Mouse (Mus musculus): ENCODE measurements around the gene Chic2. TPM values are rescaled to one million over a fixed set of nuclear protein-coding genes. Genes with fewer than 3 reads are reported as not detected.

Gene Chic2
- polyA plus RNA-seq, 1 experiment from 2014 or later = 30.2 TPM

DNA sequence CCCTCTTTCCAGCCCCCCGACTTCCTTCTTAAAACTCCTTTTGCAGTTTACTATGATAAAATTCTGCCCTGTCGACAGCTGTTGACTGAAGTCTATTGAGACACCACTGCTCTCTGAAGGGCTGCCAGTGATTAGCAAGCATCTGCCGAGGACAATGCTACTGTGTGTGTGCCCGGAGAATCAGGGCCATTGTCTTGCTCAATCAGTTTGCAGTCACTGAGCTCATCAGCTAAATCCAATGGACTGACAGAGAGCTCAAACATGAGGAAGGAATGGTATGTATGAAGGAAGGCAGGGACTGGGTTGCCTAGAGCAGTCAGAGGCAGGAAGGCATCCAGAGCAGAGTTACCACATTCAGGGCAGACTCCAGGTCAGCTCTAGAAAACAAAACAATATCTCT is 18.6 kb upstream of the Chic2 start:
- no peak overlapping the region for H3K9ac ChIP-seq (replicated peaks)
- no peak for ATAC-seq (ENCODE audit: low FRiP score)
- H3K9me3 ChIP-seq (replicated peaks) = no peaks in the 10 kb centered on the region
- no peak overlapping the region for H3K27ac ChIP-seq (replicated peaks)
- no peaks in the 10 kb centered on the region for H3K36me3 ChIP-seq
- no peak overlapping the region for H3K4me3 ChIP-seq (replicated peaks)
- peaks cover 10% of the 10 kb centered on the region for H3K4me1 ChIP-seq
- H3K4me2 ChIP-seq = no peak overlapping the region
- H3K27me3 ChIP-seq (replicated peaks) = peaks cover 46% of the 10 kb centered on the region
- WGBS = 32% methylated on average over 4 of the region's 4 CpGs

GRCm38 (mm10) chr5:75051109-75051508 is 6.5 kb upstream of the Chic2 start:
- Histone ChIP-seq H3K4me1 (no peaks in the 10 kb centered on the region), H3K9ac (replicated peaks) (no peak overlapping the region), H3K27me3 (replicated peaks) (0 out of 2 replicates have a peak, but pooled peaks cover 8% of the 10 kb centered on the region), H3K9me3 (replicated peaks) (no peaks in the 10 kb centered on the region), H3K4me3 (replicated peaks) (no peak overlapping the region), H3K36me3 (no peaks in the 10 kb centered on the region), H3K4me2 (no peak overlapping the region), H3K27ac (replicated peaks) (no peak overlapping the region)
- 82% methylated on average over 4 of the region's 4 CpGs for WGBS
- no peak for ATAC-seq (ENCODE audit: low FRiP score)

GRCm38 (mm10) chr5:75046681-75047321 is 2.2 kb upstream of the Chic2 start:
- 64% methylated on average over 15 of the region's 15 CpGs for WGBS
- no peak overlapping the region for H3K9ac ChIP-seq (replicated peaks)
- no peak for ATAC-seq (ENCODE audit: low FRiP score)
- no peak overlapping the region for H3K4me2 ChIP-seq
- no peaks in the 10 kb centered on the region for H3K36me3 ChIP-seq
- H3K27me3 ChIP-seq (replicated peaks) = 0 out of 2 replicates have a peak, but pooled peaks cover 8% of the 10 kb centered on the region
- peaks cover 15% of the 10 kb centered on the region for H3K4me1 ChIP-seq
- no peak overlapping the region for H3K27ac ChIP-seq (replicated peaks)
- no peak overlapping the region for H3K4me3 ChIP-seq (replicated peaks)
- H3K9me3 ChIP-seq (replicated peaks) = no peaks in the 10 kb centered on the region

- Histone ChIP-seq H3K27me3 (replicated peaks) (0 out of 2 replicates have a peak, but pooled peaks cover 4% of the 10 kb centered on the region), H3K4me1 (peaks cover 17% of the 10 kb centered on the region), H3K27ac (replicated peaks) (no peak overlapping the region), H3K4me3 (replicated peaks) (no peak overlapping the region), H3K4me2 (no peak overlapping the region), H3K9me3 (replicated peaks) (no peaks in the 10 kb centered on the region), H3K9ac (replicated peaks) (no peak overlapping the region), H3K36me3 (no peaks in the 10 kb centered on the region)
- no peak for ATAC-seq (ENCODE audit: low FRiP score)
- WGBS = 95% methylated on average over 7 of the region's 7 CpGs
Measured at GRCm38 (mm10) chr5:75045371-75045770, 797 bp upstream of the Chic2 start.

- no peaks in the 10 kb centered on the region for H3K9me3 ChIP-seq (replicated peaks)
- peak overlapping the region; percentile 97 for H3K4me3 ChIP-seq (replicated peaks)
- no peaks in the 10 kb centered on the region for H3K36me3 ChIP-seq
- WGBS = 0% methylated on average over 32 of the region's 36 CpGs
- H3K27me3 ChIP-seq (replicated peaks) = 0 out of 2 replicates have a peak, but pooled peaks cover 4% of the 10 kb centered on the region
- H3K9ac ChIP-seq (replicated peaks) = peak overlapping the region; percentile 99
- peak; percentile 87 for ATAC-seq (ENCODE audit: low FRiP score)
- H3K27ac ChIP-seq (replicated peaks) = peak overlapping the region; percentile 91
- peaks cover 17% of the 10 kb centered on the region for H3K4me1 ChIP-seq
- H3K4me2 ChIP-seq = peak overlapping the region; percentile 83
Measured at GRCm38 (mm10) chr5:75043621-75044301, 813 bp downstream of the Chic2 start.

DNA sequence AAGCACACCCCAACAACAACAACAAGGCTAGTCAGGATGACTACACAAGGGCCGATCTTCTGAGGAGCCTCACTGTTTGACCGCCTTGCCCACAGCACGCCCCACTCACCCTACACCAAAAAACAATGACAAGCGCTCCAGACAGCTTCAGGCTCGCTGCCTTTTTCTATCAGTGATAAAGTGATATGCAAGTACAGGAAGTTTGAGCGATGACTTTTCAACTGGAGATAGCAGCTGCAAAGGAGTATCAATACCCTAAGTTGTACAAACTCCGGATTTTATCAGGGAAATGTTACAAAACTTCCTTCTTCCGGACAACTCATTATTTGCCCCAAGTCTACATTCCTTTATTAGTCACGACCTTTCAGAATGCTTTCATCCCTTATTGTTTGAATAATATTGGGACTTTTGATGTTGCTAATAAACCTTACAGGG is 1.5 kb downstream of the Chic2 start:
- 52% methylated on average over 9 of the region's 9 CpGs for WGBS
- Histone ChIP-seq H3K9ac (replicated peaks) (peak overlapping the region; percentile 18; the same call in 1 of the 2 replicates), H3K36me3 (no peaks in the 10 kb centered on the region), H3K4me2 (peak overlapping the region; percentile 83), H3K27ac (replicated peaks) (no peak overlapping the region), H3K27me3 (replicated peaks) (no peaks in the 10 kb centered on the region), H3K4me3 (replicated peaks) (peak overlapping the region; percentile 97), H3K9me3 (replicated peaks) (no peaks in the 10 kb centered on the region), H3K4me1 (peaks cover 17% of the 10 kb centered on the region)
- ATAC-seq (ENCODE audit: low FRiP score) = no peak

DNA sequence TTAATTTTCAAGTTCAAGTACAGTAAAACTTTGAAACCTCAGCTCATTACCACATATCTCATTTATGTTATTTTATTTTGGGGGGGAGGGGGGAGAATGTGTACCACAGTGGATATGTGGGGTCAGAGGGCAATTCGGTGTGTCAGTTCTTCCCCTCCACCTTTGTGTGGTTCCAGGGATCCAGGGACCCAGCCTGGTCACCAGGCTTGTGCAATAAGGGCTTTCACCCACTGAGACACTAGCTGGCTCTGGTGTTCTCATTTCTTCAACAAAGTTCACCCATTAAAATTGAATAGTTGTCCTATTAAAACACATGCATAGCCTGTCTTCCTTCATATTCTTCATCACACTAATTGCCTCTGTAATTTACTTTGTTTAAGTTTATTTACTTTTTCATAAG is 5.3 kb downstream of the Chic2 start:
- H3K4me3 ChIP-seq (replicated peaks) = no peak overlapping the region
- no peaks in the 10 kb centered on the region for H3K36me3 ChIP-seq
- H3K9ac ChIP-seq (replicated peaks) = no peak overlapping the region
- peaks cover 17% of the 10 kb centered on the region for H3K4me1 ChIP-seq
- H3K27me3 ChIP-seq (replicated peaks) = no peaks in the 10 kb centered on the region
- H3K27ac ChIP-seq (replicated peaks) = no peak overlapping the region
- no peak overlapping the region for H3K4me2 ChIP-seq
- no peak for ATAC-seq (ENCODE audit: low FRiP score)
- 97% methylated on average over 1 of the region's 1 CpGs for WGBS
- H3K9me3 ChIP-seq (replicated peaks) = no peaks in the 10 kb centered on the region

- H3K4me3 ChIP-seq (replicated peaks) = no peak overlapping the region
- no peaks in the 10 kb centered on the region for H3K9me3 ChIP-seq (replicated peaks)
- H3K36me3 ChIP-seq = no peaks in the 10 kb centered on the region
- no peaks in the 10 kb centered on the region for H3K4me1 ChIP-seq
- WGBS = 88% methylated on average over 3 of the region's 3 CpGs
- no peak for ATAC-seq (ENCODE audit: low FRiP score)
- no peak overlapping the region for H3K9ac ChIP-seq (replicated peaks)
- H3K4me2 ChIP-seq = no peak overlapping the region
- H3K27me3 ChIP-seq (replicated peaks) = no peaks in the 10 kb centered on the region
- no peak overlapping the region for H3K27ac ChIP-seq (replicated peaks)
Measured at GRCm38 (mm10) chr5:75035475-75035874, 9.1 kb downstream of the Chic2 start.

- 22% methylated on average over 1 of the region's 1 CpGs for WGBS
Measured at GRCm38 (mm10) chr5:75014768-75015167, 29.8 kb downstream of the Chic2 start.

DNA sequence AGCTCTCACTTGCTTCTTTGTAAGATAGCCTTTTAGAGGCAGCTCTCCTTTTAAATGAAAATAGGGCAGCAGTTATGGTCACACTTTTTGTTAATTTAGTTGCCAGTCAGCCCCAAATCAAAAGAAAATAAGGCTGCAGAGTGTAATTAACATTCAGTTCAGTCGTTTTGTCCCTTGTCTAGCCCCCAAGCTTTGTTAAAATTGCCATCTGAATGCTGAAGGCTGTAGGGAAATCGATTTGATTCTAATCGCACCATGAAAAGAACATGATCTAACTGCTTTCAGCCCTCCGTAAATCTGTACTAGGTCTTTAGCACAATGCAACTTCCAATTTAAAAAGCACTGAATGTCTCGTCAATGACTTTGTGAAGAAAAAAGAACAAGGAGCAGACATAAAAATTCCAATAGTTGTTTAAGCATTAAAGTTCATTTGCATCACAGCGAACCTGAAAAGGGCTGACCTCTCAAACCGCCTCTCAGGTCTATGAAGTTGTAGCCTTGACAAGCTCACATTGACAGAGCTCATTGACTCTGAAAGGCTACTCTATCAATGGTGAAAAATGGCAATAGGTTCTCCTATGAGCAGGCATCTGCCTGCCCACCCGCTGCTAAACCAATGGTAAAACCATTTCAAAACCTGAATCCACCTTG is 31.7 kb downstream of the Chic2 start:
- Histone ChIP-seq H3K4me1 (peaks cover 8% of the 10 kb centered on the region), H3K4me2 (no peak overlapping the region), H3K9me3 (replicated peaks) (no peaks in the 10 kb centered on the region), H3K27me3 (replicated peaks) (no peaks in the 10 kb centered on the region), H3K9ac (replicated peaks) (no peak overlapping the region), H3K36me3 (0 out of 2 replicates have a peak, but pooled peaks cover 5% of the 10 kb centered on the region), H3K27ac (replicated peaks) (no peak overlapping the region), H3K4me3 (replicated peaks) (no peak overlapping the region)
- ATAC-seq (ENCODE audit: low FRiP score) = no peak
- 19% methylated on average over 8 of the region's 8 CpGs for WGBS

More at GRCm38 (mm10) chr5:75014768-75015167, 29.8 kb downstream of the Chic2 start:
- Histone ChIP-seq H3K4me1 (peaks cover 8% of the 10 kb centered on the region), H3K36me3 (no peaks in the 10 kb centered on the region), H3K4me3 (replicated peaks) (no peak overlapping the region), H3K27ac (replicated peaks) (no peak overlapping the region), H3K9ac (replicated peaks) (no peak overlapping the region), H3K9me3 (replicated peaks) (no peaks in the 10 kb centered on the region), H3K4me2 (no peak overlapping the region), H3K27me3 (replicated peaks) (no peaks in the 10 kb centered on the region)
- no peak for ATAC-seq (ENCODE audit: low FRiP score)

DNA sequence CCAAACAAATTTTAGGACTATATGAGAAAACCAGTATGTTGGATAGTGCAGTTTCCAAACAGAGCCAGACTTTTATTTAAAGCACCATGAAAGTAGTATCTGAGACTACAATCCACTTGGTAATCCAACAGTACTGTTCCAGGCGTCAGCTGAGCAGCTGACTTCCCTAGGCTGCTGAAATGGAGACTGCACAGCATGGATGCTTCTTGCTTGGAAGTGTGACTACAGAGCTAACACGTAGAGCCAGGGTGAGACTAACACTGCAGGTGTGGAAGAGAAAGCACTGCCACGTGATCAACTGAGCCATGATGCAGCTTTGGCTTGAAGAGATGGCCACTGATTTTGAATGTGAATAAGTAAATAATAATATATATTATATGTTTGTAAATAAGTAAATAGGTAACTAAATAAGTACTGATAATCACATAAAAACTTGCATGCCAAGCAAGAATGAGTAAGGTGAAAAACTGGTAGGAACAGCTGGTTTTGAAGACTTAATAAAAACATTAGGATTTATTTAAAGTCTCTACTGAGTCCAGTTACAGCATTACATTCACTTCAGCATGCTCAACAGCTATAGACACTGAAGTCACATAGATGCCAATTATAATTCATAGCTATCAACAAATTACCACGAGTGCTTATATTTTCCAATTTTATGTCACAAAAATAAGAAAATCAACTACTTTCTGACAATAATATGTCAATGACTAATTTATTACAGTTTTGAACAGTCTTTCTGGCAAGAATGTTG is 32.4 kb downstream of the Chic2 start:
- H3K9ac ChIP-seq (replicated peaks) = no peak overlapping the region
- no peak overlapping the region for H3K27ac ChIP-seq (replicated peaks)
- peaks cover 8% of the 10 kb centered on the region for H3K4me1 ChIP-seq
- no peaks in the 10 kb centered on the region for H3K27me3 ChIP-seq (replicated peaks)
- H3K4me3 ChIP-seq (replicated peaks) = no peak overlapping the region
- no peaks in the 10 kb centered on the region for H3K9me3 ChIP-seq (replicated peaks)
- 0 out of 2 replicates have a peak, but pooled peaks cover 5% of the 10 kb centered on the region for H3K36me3 ChIP-seq
- ATAC-seq (ENCODE audit: low FRiP score) = no peak
- no peak overlapping the region for H3K4me2 ChIP-seq
- WGBS = 31% methylated on average over 4 of the region's 4 CpGs

Data from neural tube, embryonic 15.5 days (tissue).